Mouse (Mus musculus): Measurements from ENCODE around the gene Tnrc6c. TPM values are rescaled to one million over a fixed set of nuclear protein-coding genes. Genes with fewer than 3 reads are reported as not detected.

Tnrc6c gene
- total and polyA plus RNA-seq, 3 experiments: 6.9 to 16.7 (median 12.8) TPM

- TF ChIP-seq MEF2A (IDR thresholded peaks at IDR 0.05; ENCODE audit: borderline replicate concordance, low read depth, low read length): peak; percentile 98
- peak; percentile 79 for TF ChIP-seq TBP (conservative IDR thresholded peaks at IDR 0.05; ENCODE audit: low read depth, low read length)
- TF ChIP-seq HCFC1 (IDR thresholded peaks at IDR 0.05; ENCODE audit: low read depth, low read length): no peak
- TF ChIP-seq ELF1 (IDR thresholded peaks at IDR 0.05; ENCODE audit: low read depth, low read length): peak; percentile 70
These were observed 145.1 kb downstream of the Tnrc6c start (continued) for GRCm38 (mm10) chr11:117799174-117799573.

DNA sequence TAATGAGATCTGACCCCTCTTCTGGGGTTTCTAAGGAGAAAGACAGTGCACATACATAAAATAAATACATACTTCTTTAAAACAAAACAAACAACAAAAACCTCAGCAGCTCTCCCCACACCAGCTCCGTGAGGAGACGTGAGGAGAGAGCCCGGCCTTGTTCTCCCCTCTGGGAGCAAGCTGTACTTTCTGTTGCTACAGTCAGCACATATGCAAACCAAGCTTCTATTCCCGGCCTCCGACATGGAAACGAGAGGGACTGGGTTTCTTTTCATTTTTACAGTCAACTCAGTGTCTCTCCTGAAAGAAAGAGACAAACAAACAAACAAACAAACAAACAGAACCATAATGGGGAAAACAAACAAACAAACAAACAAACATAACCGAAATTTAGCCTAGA lies 145.9 kb downstream of the Tnrc6c start:
- Histone ChIP-seq H3K36me3 (replicated peaks in 1 of 2; ENCODE audit: control insufficient read depth in 1 of 2, insufficient read depth in 1 of 2, low read length in 1 of 2) (peaks cover 0 to 14% of the 10 kb centered on the region in 2 experiments), H3K79me2 (replicated peaks; ENCODE audit: control insufficient read depth, extremely low read depth, insufficient read depth, poor library complexity, severe bottlenecking) (no peaks in the 10 kb centered on the region), H3K27ac (ENCODE audit: insufficient read depth, low read depth) (peak overlapping the region; percentile 86; the same call in 1 of the 2 replicates), H3K27me3 (replicated peaks) (no peaks in the 10 kb centered on the region), H3K4me2 (ENCODE audit: insufficient read depth, low read depth, poor library complexity, severe bottlenecking) (no peak overlapping the region), H3K4me1 (ENCODE audit: control insufficient read depth in 1 of 2, insufficient read depth in 2 of 2) (peaks cover 49 to 84% of the 10 kb centered on the region in 2 experiments), H3K9ac (ENCODE audit: insufficient read depth, low read depth) (no peak overlapping the region), H3K9me3 (replicated peaks; ENCODE audit: low read length) (no peaks in the 10 kb centered on the region), H3K4me3 (replicated peaks in 1 of 3; ENCODE audit: low read depth in 2 of 3, low read length in 2 of 3, poor library complexity in 1 of 3) (no peak overlapping the region)
- DNase-seq (ENCODE audit: extremely low read depth): peak; percentile 48
- in situ Hi-C loops (cut with MboI; ENCODE audit: low pct_ligation_motif_present, low pct_unique_long_range_greater_than_20kb, low sequenced_read_pairs): no loop called here
- TF ChIP-seq IRF4 (IDR thresholded peaks at IDR 0.05; ENCODE audit: low read depth, low read length) (peak; percentile 59), JUND (conservative IDR thresholded peaks at IDR 0.05; ENCODE audit: low read depth, low read length) (no peak), EP300 (IDR thresholded peaks at IDR 0.05; ENCODE audit: low read length) (0 out of 2 replicates have a peak, but pooled peaks have one; percentile 22), MEF2A (IDR thresholded peaks at IDR 0.05; ENCODE audit: borderline replicate concordance, low read depth, low read length) (peak; percentile 90), ETS1 (conservative IDR thresholded peaks at IDR 0.05; ENCODE audit: low read depth, low read length) (peak; percentile 53), MAZ (IDR thresholded peaks at IDR 0.05; ENCODE audit: low read depth, low read length) (no peak)
- dilution Hi-C loops (cut with MboI; ENCODE audit: extremely low pct_ligation_motif_present, extremely low pct_unique_long_range_greater_than_20kb, low sequenced_read_pairs): no loop called here

DNA sequence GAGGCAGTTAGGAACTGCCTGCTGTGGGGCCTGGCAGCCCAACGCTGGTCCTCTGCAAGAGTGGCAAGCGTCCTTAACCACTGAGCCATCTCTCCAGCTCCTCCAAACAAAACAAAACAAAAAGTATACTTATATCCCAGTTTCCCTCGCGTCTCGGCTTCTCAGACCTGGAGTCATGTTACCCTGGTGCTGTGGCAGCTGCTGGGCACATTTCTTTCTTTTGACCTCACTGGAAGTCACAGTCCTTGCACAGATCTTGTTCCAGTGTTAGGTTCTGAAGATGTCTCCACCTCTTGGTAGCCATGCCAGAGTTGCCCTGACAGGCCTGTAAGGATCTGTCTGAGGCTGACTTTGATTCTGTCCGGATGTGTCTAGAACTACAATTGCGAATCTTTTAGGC lies 147.6 kb downstream of the Tnrc6c start:
- Histone ChIP-seq H3K9me3 (replicated peaks; ENCODE audit: low read length) (no peaks in the 10 kb centered on the region), H3K4me3 (replicated peaks in 1 of 3; ENCODE audit: low read depth in 2 of 3, low read length in 2 of 3, poor library complexity in 1 of 3) (no peak overlapping the region), H3K79me2 (replicated peaks; ENCODE audit: control insufficient read depth, extremely low read depth, insufficient read depth, poor library complexity, severe bottlenecking) (no peaks in the 10 kb centered on the region), H3K9ac (ENCODE audit: insufficient read depth, low read depth) (no peak overlapping the region), H3K27ac (ENCODE audit: insufficient read depth, low read depth) (no peak overlapping the region), H3K4me2 (ENCODE audit: insufficient read depth, low read depth, poor library complexity, severe bottlenecking) (no peak overlapping the region), H3K4me1 (ENCODE audit: control insufficient read depth in 1 of 2, insufficient read depth in 2 of 2) (peaks cover 44 to 84% of the 10 kb centered on the region in 2 experiments), H3K36me3 (replicated peaks in 1 of 2; ENCODE audit: control insufficient read depth in 1 of 2, insufficient read depth in 1 of 2, low read length in 1 of 2) (peaks cover 0 to 25% of the 10 kb centered on the region in 2 experiments), H3K27me3 (replicated peaks) (no peaks in the 10 kb centered on the region)
- DNase-seq (ENCODE audit: extremely low read depth): no peak
- in situ Hi-C loops (cut with MboI; ENCODE audit: low pct_ligation_motif_present, low pct_unique_long_range_greater_than_20kb, low sequenced_read_pairs) (no loop called here), dilution Hi-C loops (cut with MboI; ENCODE audit: extremely low pct_ligation_motif_present, extremely low pct_unique_long_range_greater_than_20kb, low sequenced_read_pairs) (no loop called here)
- no peak for TF ChIP-seq JUND (conservative IDR thresholded peaks at IDR 0.05; ENCODE audit: low read depth, low read length)
- no peak for TF ChIP-seq CHD2 (IDR thresholded peaks at IDR 0.05; ENCODE audit: low read length)
- TF ChIP-seq JUN (IDR thresholded peaks at IDR 0.05; ENCODE audit: insufficient read depth, low read depth, low read length): no peak
- TF ChIP-seq KAT2A (IDR thresholded peaks at IDR 0.05; ENCODE audit: insufficient replicate concordance, low read length): no peak
